Mouse (Mus musculus) CD4-positive, CD25-positive, alpha-beta regulatory T cell, adult 4 months (primary cell): ENCODE results near the gene Gpatch1. TPM values are rescaled to one million over a fixed set of nuclear protein-coding genes. Genes with fewer than 3 reads are reported as not detected.
A peak's percentile ranks its signal among the peaks of the same experiment; 100 is the strongest.

Experiments used
- ATAC-seq: one replicate; pipeline ENCODE4 v1.8.0; 2017
- polyA plus RNA-seq, 2 experiments: library from polyadenylated mRNA; unstranded; fragments of 100-300 nt; shearing (Covaris generic); gene quantifications; one replicate each; pipeline ENCODE4 v1.2.1; 2017

Gene Gpatch1
- polyA plus RNA-seq, result 10 to 100 TPM; 22.4 to 28.6 TPM

DNA sequence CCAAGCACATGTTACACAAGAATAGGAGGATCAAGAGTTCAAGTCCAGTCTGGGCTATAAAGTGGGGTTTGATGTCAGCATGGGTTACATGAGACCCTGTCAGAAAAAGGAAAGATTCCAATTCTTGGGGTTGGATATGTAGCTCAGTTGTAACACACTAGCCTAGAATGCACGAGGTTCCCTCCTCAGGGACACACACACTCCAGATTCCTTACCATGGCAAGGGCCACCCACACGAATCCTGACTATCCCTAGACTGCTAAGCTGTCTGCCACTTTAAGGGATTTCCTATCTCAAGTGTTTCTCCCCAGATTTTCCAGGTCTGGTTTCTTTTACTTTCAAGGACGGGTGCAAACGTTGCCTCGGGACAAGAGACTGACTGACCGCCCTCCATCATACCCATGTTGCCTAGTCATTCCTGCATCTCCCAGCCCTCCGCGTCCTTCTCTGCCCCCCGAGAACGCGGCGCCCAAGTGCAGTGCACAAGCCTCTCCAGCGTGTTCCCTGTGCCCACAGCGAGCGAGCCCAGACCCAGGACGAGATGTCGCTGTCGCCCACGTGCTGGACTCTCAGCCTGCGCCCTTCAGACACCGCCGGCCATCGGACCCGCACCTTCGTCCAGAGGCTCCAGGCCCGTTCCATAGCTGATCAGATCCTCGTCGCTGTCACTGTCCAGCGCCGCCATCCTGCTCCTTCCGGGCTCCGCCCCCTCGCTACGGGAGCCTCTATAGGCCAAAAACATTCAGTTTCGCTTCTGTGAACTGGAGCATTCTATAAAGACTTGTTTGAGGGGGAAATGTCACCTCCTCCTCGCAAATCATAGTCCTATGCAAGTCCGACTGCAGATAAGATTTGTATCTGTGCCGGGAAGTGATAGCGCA lies at the start of gene Gpatch1:
Gene Gpatch1 (minus strand): TSS at position 712 of the 881 bp plus-strand sequence.
- peak; percentile 95 for ATAC-seq

DNA sequence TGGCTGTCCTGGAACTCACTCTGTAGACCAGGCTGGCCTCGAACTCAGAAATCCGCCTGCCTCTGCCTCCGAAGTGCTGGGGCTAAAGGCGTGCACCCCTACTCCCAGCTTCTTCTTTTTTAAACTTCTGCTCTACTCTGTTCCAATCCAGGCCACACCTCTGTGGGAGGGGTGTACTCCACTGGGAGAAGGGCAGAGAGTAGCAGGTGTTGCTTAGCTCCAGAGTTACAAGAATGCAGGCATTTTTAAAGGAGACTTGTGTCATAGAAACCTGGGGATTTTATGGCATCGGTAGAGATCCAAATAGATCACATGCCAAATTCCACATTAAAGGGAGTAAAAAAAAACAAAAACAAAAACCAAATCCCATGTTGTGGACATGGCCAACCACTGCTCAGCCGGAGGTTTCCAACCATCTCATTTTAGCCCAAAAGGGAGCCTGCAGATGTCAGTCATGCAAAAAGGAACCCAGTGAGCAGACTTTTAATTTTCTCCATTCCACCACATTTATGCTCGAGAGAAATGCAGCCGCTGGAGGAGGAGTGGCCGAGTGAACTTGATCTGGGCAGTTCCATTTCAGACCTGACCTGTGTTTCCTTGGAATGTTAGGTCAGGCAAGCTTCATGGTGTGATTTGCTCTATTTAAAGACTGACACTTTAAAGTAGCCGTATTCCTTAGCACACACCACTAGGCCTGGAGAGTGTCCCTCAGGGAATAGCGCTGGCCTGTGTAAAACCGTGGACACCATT lies 47.1 kb upstream of the Gpatch1 start:
- no peak for ATAC-seq

DNA sequence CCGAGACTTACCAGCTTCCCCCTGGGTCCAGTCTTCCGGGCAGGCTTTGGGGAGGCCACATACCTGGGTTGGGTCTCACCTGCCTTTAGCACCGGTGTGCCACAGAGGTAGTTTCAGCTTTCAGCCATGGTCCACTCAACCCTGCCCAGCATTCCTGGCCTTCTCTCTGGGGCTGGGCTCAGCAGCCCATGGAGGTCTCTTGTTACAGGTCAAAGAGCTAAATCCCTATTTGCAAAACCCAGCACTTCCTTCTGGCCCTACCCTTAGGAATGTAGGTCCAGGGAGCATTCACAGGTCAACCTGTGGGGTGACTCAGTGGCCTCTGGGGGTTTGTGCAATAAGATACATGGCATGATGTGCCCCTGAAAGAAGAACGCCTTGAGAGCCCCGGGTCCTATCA lies 44.6 kb upstream of the Gpatch1 start:
- ATAC-seq, result no peak

DNA sequence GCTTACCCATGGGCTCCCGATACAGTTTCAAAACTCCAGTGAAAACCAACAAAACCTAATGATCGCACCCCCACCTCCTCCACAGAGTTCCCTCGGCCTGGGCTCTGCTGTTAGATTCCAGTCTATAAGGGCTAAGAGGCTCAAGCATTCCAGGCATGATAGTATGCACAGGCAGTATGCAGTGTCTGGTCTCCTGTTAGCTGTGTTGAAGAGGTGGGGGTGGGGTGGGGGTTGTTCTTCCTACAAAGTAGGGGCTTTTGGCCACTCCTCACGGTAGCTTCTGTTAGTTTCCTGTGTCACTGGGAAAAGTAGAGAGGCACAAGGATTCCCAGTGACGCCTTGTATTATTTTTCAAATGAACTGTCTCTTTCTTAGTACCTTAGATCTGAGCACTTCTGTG lies 44.0 kb upstream of the Gpatch1 start:
- no peak for ATAC-seq

DNA sequence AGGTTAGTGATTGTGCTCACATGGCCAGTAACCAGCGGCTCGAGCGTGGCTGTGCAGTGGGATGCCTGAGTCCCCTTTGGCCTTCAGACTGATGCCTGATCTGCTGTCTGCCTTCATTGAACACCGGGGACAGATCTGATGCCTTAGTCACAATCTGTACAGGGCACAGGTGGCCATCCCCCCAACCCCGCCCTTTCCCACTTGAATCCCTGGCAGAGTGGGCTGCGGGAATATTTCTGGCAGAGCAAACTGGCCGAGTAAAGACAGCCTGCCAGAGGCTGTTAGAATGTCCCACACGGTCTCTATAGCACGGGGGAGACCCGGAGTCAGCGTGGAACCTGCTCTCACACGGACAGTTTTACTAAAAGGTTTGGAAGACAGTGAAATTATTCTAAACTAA lies 39.4 kb upstream of the Gpatch1 start:
- no peak for ATAC-seq

DNA sequence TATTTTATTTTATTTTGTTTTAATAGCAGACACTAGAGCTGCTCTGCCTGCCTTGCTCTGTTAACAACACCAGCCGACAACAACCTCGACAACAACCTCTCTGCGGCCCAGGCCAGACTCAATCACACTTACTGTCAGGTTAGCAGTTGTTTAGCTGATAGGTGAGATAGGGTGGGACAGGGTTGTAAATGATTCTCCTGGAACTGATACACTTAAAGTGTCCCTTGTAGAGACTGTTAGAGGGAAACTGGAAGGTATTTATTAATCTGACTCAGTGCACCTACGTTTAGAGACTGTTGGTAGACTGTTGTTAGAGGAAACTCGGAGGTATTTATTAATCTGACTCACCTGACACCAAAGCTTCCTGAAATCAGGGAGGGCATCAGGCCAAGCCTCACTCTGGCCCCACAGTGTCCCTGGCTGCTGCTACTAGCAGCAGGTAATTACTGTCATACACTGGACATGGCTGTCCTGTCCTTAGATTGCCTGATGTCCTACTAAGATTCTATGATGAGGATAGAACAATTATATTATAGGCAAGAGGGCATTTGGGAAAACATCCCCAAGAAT lies 37.1 kb upstream of the Gpatch1 start:
- ATAC-seq, result no peak

DNA sequence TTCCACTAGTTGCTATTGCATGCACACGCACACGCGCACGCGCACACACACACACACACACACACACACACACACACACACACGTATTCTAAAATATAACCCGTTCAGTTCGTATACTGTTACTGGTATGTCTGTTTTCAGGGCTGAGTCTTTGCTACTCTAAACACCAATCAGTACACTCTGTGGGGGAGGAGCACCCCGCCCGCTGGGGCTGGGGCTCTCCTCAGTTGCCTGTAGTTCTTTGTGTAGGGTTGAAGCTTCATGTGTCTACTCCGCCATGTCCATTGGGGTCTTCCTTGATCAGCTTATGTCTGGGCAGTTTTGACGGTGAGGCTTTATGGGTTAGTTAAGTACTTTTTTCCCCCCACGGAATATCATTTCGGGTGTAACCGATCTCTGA lies 35.1 kb upstream of the Gpatch1 start:
- ATAC-seq, result no peak

DNA sequence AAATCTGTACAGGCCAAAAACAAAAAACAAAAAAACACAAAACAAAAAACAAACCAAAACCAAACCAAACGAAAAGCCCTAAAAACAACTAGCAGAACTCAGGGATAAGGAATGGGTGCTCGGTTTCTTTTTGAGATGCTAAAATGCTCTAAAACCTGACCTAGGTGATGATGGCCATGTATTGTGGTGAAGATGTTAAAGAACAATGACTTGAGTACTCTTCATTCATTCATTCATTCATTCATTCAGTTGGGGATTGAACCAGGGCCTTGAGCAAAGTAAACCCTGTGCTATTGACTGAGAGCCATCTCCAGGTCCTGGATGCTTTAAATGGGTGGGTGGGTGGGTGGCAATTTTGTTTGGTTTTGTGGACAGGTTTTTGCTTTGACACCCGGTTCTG lies 32.9 kb upstream of the Gpatch1 start:
- ATAC-seq, result no peak

DNA sequence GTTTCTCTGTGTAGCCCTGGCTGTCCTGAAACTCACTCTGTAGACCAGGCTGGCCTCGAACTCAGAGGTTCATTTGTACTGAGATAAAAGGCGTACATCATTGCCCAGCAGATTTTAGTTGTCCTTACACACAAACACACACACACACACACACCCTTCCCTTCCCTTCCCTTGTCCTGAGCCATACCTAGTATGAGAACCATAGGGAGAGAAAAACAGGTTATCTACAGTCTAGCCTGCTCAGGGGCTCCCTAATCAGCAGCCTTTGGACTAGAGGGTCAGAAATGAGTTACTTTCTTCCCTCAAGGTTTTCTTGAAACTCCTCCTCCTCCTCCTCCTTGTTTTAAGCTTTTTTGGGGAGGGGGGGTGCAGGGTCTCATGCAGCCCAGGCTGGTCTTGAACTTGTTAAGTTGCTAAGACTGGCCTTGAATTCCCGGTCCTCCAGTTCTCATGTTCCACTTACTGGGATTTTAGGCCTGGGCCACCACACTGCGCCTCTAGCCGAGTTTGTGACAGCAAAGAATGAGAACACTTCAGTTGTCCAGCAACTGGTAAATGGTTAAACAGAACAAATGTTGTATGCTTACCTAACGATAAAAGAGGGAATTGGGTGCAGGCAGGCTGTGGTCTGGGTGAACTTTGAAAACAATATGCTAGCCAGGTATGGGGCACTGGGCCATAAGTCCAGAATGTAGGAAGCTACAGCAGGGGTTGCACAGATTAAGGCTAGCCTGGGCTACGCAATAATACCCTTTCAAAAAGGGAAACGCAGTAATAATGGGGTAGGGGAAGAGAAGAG lies 31.8 kb upstream of the Gpatch1 start:
- no peak for ATAC-seq

DNA sequence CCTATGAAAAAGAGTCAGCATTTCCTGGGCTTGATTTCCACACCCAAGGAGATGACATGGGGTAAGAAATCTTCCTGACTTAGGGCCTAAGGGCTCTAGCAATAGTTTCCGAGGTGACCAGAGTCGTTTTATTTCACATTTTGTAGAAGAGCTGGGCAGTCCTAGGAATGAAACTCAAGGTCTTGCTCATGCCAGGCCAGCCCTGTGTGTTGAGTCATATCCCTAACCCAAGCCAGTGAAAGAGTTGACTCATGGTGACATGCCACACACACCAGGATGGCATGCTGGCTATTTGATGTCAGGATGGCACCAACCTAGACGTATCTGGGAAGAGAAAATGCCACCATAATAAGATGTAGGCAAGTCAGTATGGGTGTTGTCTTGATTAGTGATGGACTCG lies 30.8 kb upstream of the Gpatch1 start:
- ATAC-seq, result no peak

DNA sequence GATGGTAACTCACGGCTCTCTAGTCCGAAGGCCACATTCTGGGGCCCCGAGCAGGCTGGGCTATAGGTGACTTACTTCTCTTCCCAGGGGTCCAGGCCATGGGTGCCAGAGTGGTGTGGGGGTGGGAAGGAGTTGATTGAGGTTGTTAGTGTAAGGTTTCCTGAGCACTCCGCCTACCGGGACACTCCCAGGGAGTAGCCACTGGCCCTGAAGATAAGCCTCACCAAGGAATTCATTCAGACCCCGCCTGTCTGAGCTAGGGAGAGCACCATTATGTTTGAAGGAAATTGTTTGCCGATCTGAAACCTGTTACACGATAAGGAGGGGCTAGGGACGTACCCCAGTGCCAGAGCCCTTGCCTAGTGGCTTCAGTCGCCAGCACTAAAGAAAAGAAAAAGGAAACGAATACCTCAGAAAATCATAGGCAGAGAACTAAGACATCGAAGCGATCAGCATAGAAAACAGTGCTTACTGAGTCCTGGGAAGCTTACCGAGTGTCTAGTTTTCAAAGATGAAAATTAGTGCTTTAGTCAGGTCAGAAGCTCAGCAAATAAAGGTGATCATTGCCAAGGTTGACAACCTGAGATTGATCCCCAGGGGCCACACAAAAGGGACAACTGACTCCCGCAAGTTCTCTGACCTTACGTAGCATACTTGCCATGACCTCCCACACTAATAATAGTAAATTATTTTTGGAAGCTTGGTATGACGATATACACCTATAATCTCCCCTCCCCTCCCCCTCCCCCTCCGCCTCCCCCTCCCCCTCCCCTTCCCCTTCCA lies 29.9 kb upstream of the Gpatch1 start:
- ATAC-seq, result no peak

DNA sequence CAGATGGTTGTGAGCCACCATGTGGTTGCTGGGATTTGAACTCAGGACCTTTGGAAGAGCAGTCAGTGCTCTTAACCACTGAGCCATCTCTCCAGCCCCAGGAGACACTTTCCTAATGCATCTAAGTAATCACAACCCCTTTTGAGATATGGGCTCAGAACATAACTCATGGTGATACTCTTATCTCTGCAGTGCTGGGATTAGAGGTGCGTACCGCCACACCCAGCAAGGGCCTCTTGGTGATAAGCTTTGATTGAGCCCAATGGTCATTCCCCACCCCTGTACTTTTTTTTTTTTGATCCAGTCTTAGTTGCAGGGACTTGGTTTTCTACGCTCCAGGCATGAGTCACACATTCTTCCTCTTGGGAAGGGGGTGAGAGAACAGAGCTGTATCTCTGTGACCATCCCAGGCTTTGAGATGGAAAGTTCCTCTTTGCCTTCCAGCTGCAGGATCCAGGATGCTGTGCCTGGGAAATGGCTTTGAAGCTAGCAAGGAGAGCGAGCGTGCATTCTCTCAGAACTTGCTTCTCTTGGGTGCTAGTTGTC lies 26.6 kb upstream of the Gpatch1 start:
- ATAC-seq, result no peak

DNA sequence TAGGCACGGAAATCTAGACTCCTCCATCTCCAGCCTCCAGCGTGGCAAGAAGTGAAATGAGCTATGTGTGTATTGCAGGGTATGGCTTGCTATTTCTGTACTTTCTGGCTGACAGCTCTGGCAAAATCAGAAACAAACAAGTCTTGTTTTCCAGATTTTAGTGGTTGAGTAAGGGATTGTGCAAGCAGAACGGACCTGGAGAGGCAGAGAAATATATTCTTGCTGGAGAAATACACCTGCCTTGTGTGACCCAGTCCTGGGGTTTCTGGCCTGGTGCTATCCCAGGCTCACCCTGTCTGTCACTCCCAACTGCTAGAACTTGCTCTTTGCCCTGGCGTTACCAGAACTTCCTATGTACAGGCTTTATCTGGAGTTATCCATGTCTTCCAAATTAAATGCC lies 24.3 kb upstream of the Gpatch1 start:
- ATAC-seq, result no peak

DNA sequence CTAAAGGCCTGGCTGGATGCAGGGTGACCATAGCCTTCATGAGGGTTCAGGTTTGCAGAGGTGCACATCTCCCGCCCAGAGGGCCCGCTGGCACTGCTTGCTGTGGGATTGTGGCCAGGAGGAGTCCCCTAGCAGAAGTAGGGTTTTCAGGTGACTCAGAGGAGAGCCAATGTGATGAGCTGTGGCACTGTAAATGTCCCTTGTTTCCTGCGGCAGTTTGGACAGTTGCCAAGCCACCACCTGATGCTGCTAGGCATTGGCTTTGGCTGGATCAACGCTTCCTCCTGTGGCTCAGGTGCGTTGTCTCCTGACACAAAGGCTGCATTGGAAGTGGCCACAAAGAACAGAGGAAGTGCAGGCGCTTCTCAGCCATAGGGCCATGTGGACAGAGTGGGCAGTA lies 23.0 kb upstream of the Gpatch1 start:
- no peak for ATAC-seq

DNA sequence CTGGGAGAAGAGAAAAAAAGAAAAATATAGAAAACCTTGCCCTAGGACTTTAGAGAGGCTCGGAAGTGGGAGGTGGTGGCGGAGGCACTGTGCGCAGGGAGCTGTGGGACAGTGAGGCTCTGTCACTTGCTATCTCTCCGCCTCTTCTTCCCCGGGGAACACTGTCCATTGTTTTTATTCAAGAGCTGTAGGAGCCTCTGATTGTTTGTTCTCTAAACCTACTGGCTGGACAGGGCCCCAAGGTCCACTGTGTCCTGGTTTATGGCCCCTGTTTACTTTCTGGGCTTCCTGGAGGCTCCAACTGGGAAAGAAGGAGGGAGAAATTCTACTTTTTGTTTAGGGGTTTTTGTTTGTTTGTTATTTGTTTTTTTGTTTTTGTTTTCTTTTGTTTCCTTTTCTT lies 22.0 kb upstream of the Gpatch1 start:
- ATAC-seq, result no peak

DNA sequence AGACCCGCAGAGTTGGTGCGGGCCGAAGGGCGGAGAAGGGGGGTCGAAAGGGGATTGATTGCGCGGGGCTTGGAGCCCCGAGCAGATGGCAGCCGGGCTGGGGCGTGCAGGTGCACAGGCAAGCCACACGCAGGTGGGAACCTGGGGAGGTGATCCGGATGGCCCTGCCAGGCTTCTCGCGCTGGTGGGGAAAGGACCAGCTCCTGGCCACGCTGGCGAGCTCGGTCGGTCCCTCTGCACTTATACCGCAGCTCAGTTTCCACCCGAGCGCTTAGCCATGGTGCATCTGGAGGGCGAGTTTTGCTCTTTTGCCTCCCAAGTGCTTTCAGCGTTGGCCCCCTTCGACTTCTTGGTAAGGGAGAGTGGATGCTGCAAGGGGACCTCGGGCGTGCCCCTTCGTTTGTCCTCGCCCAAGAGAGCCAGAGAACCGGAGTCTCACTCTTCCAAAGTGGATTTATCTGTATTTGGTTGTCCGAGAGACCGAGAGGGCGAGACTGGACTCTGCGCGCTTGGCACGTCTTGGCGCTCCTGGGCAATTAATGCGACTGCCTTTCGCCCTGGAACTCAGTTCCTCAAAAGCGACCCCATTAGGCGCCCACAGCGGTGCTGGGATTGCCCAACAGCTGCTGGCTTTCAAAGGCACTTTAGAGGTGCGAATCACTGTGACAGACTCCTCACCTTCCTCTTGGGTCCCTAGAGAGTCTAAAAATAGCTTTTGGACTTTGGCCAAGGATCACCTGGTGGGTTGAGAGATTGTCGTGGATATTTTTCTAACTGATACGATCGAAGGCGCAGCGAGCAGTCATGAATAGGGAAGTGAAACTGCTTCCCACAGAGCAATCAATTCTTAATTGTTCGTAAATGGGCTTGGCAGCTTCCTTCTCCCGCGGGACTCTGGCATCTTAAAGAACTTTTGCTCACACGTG lies 16.6 kb upstream of the Gpatch1 start:
- ATAC-seq, result no peak

DNA sequence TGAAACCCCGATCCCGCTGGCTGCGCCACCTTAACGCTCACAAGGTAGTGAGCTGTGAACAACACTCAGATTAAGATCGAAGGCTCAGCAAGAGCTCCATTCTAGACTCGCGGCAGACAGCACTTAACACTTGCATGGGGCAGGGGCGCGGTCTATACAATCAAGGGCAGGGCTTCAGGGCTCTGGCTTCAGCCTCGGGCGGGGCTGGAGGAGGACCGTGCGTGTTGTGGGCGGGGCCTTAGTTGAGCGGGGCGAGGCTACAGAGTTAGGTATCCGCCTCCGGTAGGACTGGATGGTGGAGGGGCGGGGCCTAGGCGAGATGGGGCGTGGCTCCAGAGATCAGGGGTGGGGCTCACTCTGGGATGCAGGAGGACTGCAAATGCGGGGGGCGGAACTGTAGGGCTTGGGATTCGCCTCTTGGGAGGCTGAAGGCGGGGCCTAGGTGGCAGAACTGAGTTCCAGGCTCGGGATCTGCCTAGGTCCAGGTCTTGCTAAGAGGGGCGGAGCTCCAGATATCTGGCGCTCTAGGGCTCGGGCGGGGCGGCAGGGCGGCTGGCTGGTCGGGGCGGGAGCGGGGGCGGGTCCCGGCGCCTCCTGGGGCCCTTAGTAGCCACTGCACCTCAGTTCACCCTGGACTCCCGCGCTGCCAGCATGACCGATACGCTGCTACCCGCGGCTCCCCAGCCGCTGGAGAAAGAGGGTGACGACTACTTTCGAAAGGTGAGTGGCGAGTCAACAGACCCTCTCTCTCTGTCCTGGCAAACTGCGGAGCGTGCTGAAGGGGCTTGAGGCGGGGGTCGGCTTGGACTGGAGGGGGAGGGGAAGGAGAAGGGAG lies 15.7 kb upstream of the Gpatch1 start, which contains the start of gene Rhpn2:
Gene Rhpn2 (plus strand): TSS at position 479 of the 835 bp plus-strand sequence.
- ATAC-seq, result peak; percentile 97

DNA sequence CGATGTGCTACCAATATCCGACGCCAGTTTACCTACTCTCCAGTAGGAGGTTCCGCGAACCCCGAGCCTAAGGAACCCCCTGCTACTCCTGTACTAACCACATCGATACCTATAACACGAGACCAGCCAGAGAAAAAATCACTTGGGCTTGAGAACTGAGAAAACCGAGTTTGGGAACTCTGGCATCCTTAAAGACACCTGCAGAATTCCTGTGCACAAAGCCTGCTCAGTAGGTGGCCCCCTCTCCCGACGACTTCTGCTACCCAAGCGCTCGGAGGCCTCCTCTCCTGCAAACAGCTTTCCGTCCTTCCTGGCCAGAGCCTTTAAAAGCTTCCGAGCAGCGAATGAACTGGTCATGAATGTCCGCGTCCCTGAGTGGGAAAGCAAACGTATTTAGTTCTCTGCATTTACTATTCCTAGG lies 15.0 kb upstream of the Gpatch1 start:
- peak; percentile 15 for ATAC-seq

DNA sequence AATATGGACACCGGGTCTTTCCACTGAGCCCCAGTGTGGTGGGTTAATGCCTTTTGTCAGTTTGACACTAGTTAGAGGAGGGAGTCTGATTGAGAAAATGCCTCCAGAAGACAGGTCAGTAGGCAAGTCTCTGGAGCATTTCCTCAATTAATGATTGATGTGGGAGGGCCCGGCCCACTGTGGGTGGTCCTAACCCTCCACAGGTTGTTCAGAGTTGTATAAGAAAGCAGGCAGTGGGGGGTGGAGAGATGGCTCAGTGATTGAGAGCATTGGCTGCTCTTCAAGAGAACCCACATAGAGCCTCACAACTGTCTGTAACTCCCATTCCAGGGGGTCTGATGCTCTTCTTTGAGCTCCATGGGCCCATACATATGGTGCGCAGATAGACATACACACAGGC lies 13.3 kb upstream of the Gpatch1 start:
- no peak for ATAC-seq
